Mouse (Mus musculus) intestine, embryonic 15.5 days (tissue): Measurements from ENCODE around the gene Ctbp2. TPM values are rescaled to one million over a fixed set of nuclear protein-coding genes. Genes with fewer than 3 reads are reported as not detected.
A peak's percentile ranks its signal among the peaks of the same experiment; 100 is the strongest.

Source experiments
- ATAC-seq: fragments of 200-750 bp; cut with Nextera tagmentation; 2 replicates; pipeline ENCODE4 v1.8.0; 2017; ENCODE audit warnings: moderate TSS enrichment, moderate library complexity
- H3K27ac ChIP-seq: fragments of 300-500 bp; sonication (generic); 2 replicates; pipeline ENCODE4 v1.5.1; 2015; ENCODE audit warnings: mild to moderate bottlenecking, inconsistent platforms
- H3K27me3 ChIP-seq: fragments of 300-500 bp; sonication (generic); replicated peaks from 2 replicates; pipeline ENCODE4 v1.6.1; 2015; ENCODE audit warnings: inconsistent platforms
- H3K36me3 ChIP-seq: fragments of 300-500 bp; sonication (generic); 2 replicates; pipeline ENCODE4 v1.6.1; 2015; ENCODE audit warnings: inconsistent platforms
- H3K4me1 ChIP-seq: fragments of 300-500 bp; sonication (generic); replicated peaks from 2 replicates; pipeline ENCODE4 v1.6.1; 2015; ENCODE audit warnings: inconsistent platforms
- H3K4me2 ChIP-seq: fragments of 300-500 bp; sonication (generic); replicated peaks from 2 replicates; pipeline ENCODE4 v1.6.1; 2015; ENCODE audit warnings: mild to moderate bottlenecking, inconsistent platforms
- H3K4me3 ChIP-seq: fragments of 300-500 bp; sonication (generic); replicated peaks from 2 replicates; pipeline ENCODE4 v1.5.1; 2015; ENCODE audit warnings: inconsistent platforms
- H3K9ac ChIP-seq: fragments of 300-500 bp; sonication (generic); 2 replicates; pipeline ENCODE4 v1.6.1; 2015; ENCODE audit warnings: inconsistent platforms
- H3K9me3 ChIP-seq: fragments of 300-500 bp; sonication (generic); 2 replicates; pipeline ENCODE4 v1.6.1; 2016; ENCODE audit warnings: inconsistent platforms
- WGBS: fragments of 180-500 bp; shearing (Covaris S2); methylation state at CpG from one replicate; pipeline ENCODE4 v1.1.7; 2015; 5-methylcytosine and 5-hydroxymethylcytosine counted together
- polyA plus RNA-seq: library from polyadenylated mRNA; unstranded; fragments of >200 nt; fragmentation: Nextera tagmentation; extraction: Ambion mirVana; gene quantifications from 2 replicates; pipeline ENCODE4 v1.2.1, GENCODE M21; 2015

The Ctbp2 gene
- polyA plus RNA-seq, 1 experiment from 2014 or later = 85.5 TPM

- Histone ChIP-seq H3K4me2 (no peak overlapping the region), H3K9ac (no peak overlapping the region), H3K27me3 (no peaks in the 10 kb centered on the region), H3K27ac (peak overlapping the region; percentile 71), H3K36me3 (no peaks in the 10 kb centered on the region), H3K9me3 (no peaks in the 10 kb centered on the region), H3K4me1 (peaks cover 31% of the 10 kb centered on the region), H3K4me3 (no peak overlapping the region)
- WGBS = 51% methylated on average over 8 of the region's 8 CpGs
- peak; percentile 23; the same call in 1 of the 2 replicates for ATAC-seq
These were observed 71.3 kb downstream of the Ctbp2 start for GRCm38 (mm10) chr7:133052819-133053218.

- Histone ChIP-seq H3K27me3 (no peaks in the 10 kb centered on the region), H3K4me1 (peaks cover 49% of the 10 kb centered on the region), H3K9ac (no peak overlapping the region), H3K27ac (peak overlapping the region; percentile 24), H3K4me2 (no peak overlapping the region), H3K9me3 (no peaks in the 10 kb centered on the region), H3K4me3 (no peak overlapping the region), H3K36me3 (no peaks in the 10 kb centered on the region)
- 42% methylated on average over 6 of the region's 6 CpGs for WGBS
- ATAC-seq = peak; percentile 76
These were observed 73.5 kb downstream of the Ctbp2 start for GRCm38 (mm10) chr7:133050681-133051080.

- Histone ChIP-seq H3K27ac (no peak overlapping the region), H3K9ac (no peak overlapping the region), H3K36me3 (0 out of 2 replicates have a peak, but pooled peaks cover 3% of the 10 kb centered on the region), H3K27me3 (no peaks in the 10 kb centered on the region), H3K4me3 (no peak overlapping the region), H3K4me1 (peaks cover 61% of the 10 kb centered on the region), H3K9me3 (no peaks in the 10 kb centered on the region), H3K4me2 (no peak overlapping the region)
- 66% methylated on average over 3 of the region's 3 CpGs for WGBS
- ATAC-seq = no peak
These were observed 76.0 kb downstream of the Ctbp2 start for GRCm38 (mm10) chr7:133048085-133048630.

- 0 out of 2 replicates have a peak, but pooled peaks cover 3% of the 10 kb centered on the region for H3K36me3 ChIP-seq
- H3K27ac ChIP-seq = no peak overlapping the region
- peaks cover 62% of the 10 kb centered on the region for H3K4me1 ChIP-seq
- WGBS = 51% methylated on average over 4 of the region's 4 CpGs
- H3K9ac ChIP-seq = no peak overlapping the region
- 0 out of 2 replicates have a peak, but pooled peaks have one; percentile 23 for ATAC-seq
- H3K4me3 ChIP-seq = no peak overlapping the region
- no peaks in the 10 kb centered on the region for H3K27me3 ChIP-seq
- no peak overlapping the region for H3K4me2 ChIP-seq
- no peaks in the 10 kb centered on the region for H3K9me3 ChIP-seq
These were observed 76.9 kb downstream of the Ctbp2 start for GRCm38 (mm10) chr7:133047287-133047686.

- ATAC-seq = peak; percentile 54
- no peak overlapping the region for H3K4me2 ChIP-seq
- no peaks in the 10 kb centered on the region for H3K27me3 ChIP-seq
- H3K4me1 ChIP-seq = peaks cover 74% of the 10 kb centered on the region
- H3K9ac ChIP-seq = no peak overlapping the region
- peak overlapping the region; percentile 67 for H3K27ac ChIP-seq
- no peak overlapping the region for H3K4me3 ChIP-seq
- 0 out of 2 replicates have a peak, but pooled peaks cover 3% of the 10 kb centered on the region for H3K36me3 ChIP-seq
- H3K9me3 ChIP-seq = no peaks in the 10 kb centered on the region
- 33% methylated on average over 4 of the region's 4 CpGs for WGBS
These were observed 79.4 kb downstream of the Ctbp2 start for GRCm38 (mm10) chr7:133044721-133045120.

GRCm38 (mm10) chr7:133041784-133042183 is 82.4 kb downstream of the Ctbp2 start:
- ATAC-seq = peak; percentile 84
- no peak overlapping the region for H3K9ac ChIP-seq
- H3K9me3 ChIP-seq = no peaks in the 10 kb centered on the region
- H3K4me1 ChIP-seq = peaks cover 79% of the 10 kb centered on the region
- no peak overlapping the region for H3K4me3 ChIP-seq
- H3K36me3 ChIP-seq = 0 out of 2 replicates have a peak, but pooled peaks cover 3% of the 10 kb centered on the region
- 52% methylated on average over 3 of the region's 3 CpGs for WGBS
- H3K4me2 ChIP-seq = 0 out of 2 replicates have a peak overlapping the region, but pooled peaks have one; percentile 7
- H3K27me3 ChIP-seq = no peaks in the 10 kb centered on the region
- H3K27ac ChIP-seq = peak overlapping the region; percentile 79

- 0 out of 2 replicates have a peak, but pooled peaks have one; percentile 27 for ATAC-seq
- H3K9ac ChIP-seq = no peak overlapping the region; the same call in 1 of the 2 replicates
- H3K27me3 ChIP-seq = no peaks in the 10 kb centered on the region
- 0 out of 2 replicates have a peak overlapping the region, but pooled peaks have one; percentile 7 for H3K4me2 ChIP-seq
- 45% methylated on average over 3 of the region's 3 CpGs for WGBS
- H3K27ac ChIP-seq = peak overlapping the region; percentile 79
- 0 out of 2 replicates have a peak, but pooled peaks cover 3% of the 10 kb centered on the region for H3K36me3 ChIP-seq
- H3K4me3 ChIP-seq = no peak overlapping the region
- H3K9me3 ChIP-seq = no peaks in the 10 kb centered on the region
- H3K4me1 ChIP-seq = peaks cover 80% of the 10 kb centered on the region
These were observed 83.3 kb downstream of the Ctbp2 start for GRCm38 (mm10) chr7:133040688-133041345.

- H3K27ac ChIP-seq = peak overlapping the region; percentile 79; the same call in 1 of the 2 replicates
These were observed 84.4 kb downstream of the Ctbp2 start for GRCm38 (mm10) chr7:133039556-133040255.

GRCm38 (mm10) chr7:133037618-133038017 is 86.5 kb downstream of the Ctbp2 start:
- peaks cover 78% of the 10 kb centered on the region for H3K4me1 ChIP-seq
- H3K36me3 ChIP-seq = no peaks in the 10 kb centered on the region
- ATAC-seq = no peak
- peak overlapping the region; percentile 66 for H3K27ac ChIP-seq
- 29% methylated on average over 4 of the region's 4 CpGs for WGBS
- H3K27me3 ChIP-seq = no peaks in the 10 kb centered on the region
- no peak overlapping the region for H3K4me3 ChIP-seq
- no peak overlapping the region for H3K9ac ChIP-seq
- H3K4me2 ChIP-seq = no peak overlapping the region; the same call in 1 of the 2 replicates
- no peaks in the 10 kb centered on the region for H3K9me3 ChIP-seq

More at GRCm38 (mm10) chr7:133039556-133040255, 84.4 kb downstream of the Ctbp2 start:
- 76% methylated on average over 3 of the region's 3 CpGs for WGBS
- H3K9me3 ChIP-seq = no peaks in the 10 kb centered on the region
- peaks cover 73% of the 10 kb centered on the region for H3K4me1 ChIP-seq
- H3K4me3 ChIP-seq = no peak overlapping the region
- no peaks in the 10 kb centered on the region for H3K27me3 ChIP-seq
- H3K4me2 ChIP-seq = no peak overlapping the region
- no peak overlapping the region for H3K9ac ChIP-seq
- ATAC-seq = no peak
- H3K36me3 ChIP-seq = no peaks in the 10 kb centered on the region

- Histone ChIP-seq H3K9me3 (no peaks in the 10 kb centered on the region), H3K36me3 (no peaks in the 10 kb centered on the region), H3K4me3 (no peak overlapping the region), H3K4me1 (peaks cover 74% of the 10 kb centered on the region), H3K27me3 (no peaks in the 10 kb centered on the region), H3K9ac (no peak overlapping the region), H3K27ac (peak overlapping the region; percentile 66), H3K4me2 (no peak overlapping the region)
- 47% methylated on average over 5 of the region's 5 CpGs for WGBS
- no peak for ATAC-seq
These were observed 86.9 kb downstream of the Ctbp2 start for GRCm38 (mm10) chr7:133037217-133037616.

GRCm38 (mm10) chr7:133035901-133036300 is 88.3 kb downstream of the Ctbp2 start:
- no peak overlapping the region for H3K4me2 ChIP-seq
- H3K9ac ChIP-seq = peak overlapping the region; percentile 26; the same call in 1 of the 2 replicates
- no peak overlapping the region for H3K4me3 ChIP-seq
- no peak for ATAC-seq
- no peaks in the 10 kb centered on the region for H3K27me3 ChIP-seq
- H3K27ac ChIP-seq = no peak overlapping the region
- peaks cover 63% of the 10 kb centered on the region for H3K4me1 ChIP-seq
- no peaks in the 10 kb centered on the region for H3K9me3 ChIP-seq
- no peaks in the 10 kb centered on the region for H3K36me3 ChIP-seq

GRCm38 (mm10) chr7:133032589-133033203 is 91.5 kb downstream of the Ctbp2 start:
- Histone ChIP-seq H3K9ac (no peak overlapping the region), H3K27me3 (no peaks in the 10 kb centered on the region), H3K9me3 (no peaks in the 10 kb centered on the region), H3K4me3 (no peak overlapping the region), H3K36me3 (no peaks in the 10 kb centered on the region), H3K4me2 (no peak overlapping the region), H3K4me1 (peaks cover 52% of the 10 kb centered on the region), H3K27ac (peak overlapping the region; percentile 22; the same call in 1 of the 2 replicates)
- WGBS = 49% methylated on average over 9 of the region's 9 CpGs
- ATAC-seq = peak; percentile 10; the same call in 1 of the 2 replicates
